Mouse (Mus musculus) stomach, postnatal 0 days (tissue): Measurements from ENCODE around the gene Hltf. TPM values are rescaled to one million over a fixed set of nuclear protein-coding genes. Genes with fewer than 3 reads are reported as not detected.

Source experiments
- ATAC-seq: fragments of 200-750 bp; cut with Nextera tagmentation; 2 replicates; pipeline ENCODE4 v1.8.0; 2017; ENCODE audit not compliant: low FRiP score, low TSS enrichment
- DNase-seq: peaks from one replicate; pipeline ENCODE4 v3.0.0-alpha.2; 2016; ENCODE audit warnings: low spot score
- H3K27ac ChIP-seq: fragments of 300-500 bp; sonication (generic); replicated peaks from 2 replicates; pipeline ENCODE4 v1.5.1; 2014; ENCODE audit warnings: mild to moderate bottlenecking, control low read depth
- H3K27me3 ChIP-seq: fragments of 300-500 bp; sonication (generic); 2 replicates; pipeline ENCODE4 v1.6.1; 2014; ENCODE audit warnings: low read length; ENCODE audit not compliant: control insufficient read depth, insufficient read depth
- H3K36me3 ChIP-seq: fragments of 300-500 bp; sonication (generic); 2 replicates; pipeline ENCODE4 v1.6.1; 2014; ENCODE audit warnings: low read length, mixed read lengths; ENCODE audit not compliant: control insufficient read depth, insufficient read depth
- H3K4me1 ChIP-seq: fragments of 300-500 bp; sonication (generic); replicated peaks from 2 replicates; pipeline ENCODE4 v1.6.1; 2014; ENCODE audit warnings: antibody characterized with exemption; ENCODE audit not compliant: control insufficient read depth, insufficient read depth
- H3K4me2 ChIP-seq: fragments of 300-500 bp; sonication (generic); replicated peaks from 2 replicates; pipeline ENCODE4 v1.6.1; 2014; ENCODE audit warnings: low read depth, mild to moderate bottlenecking, control low read depth, moderate library complexity
- H3K4me3 ChIP-seq: fragments of 300-500 bp; sonication (generic); 2 replicates; pipeline ENCODE4 v1.5.1; 2014; ENCODE audit warnings: low read depth, low read length, control low read depth
- H3K9ac ChIP-seq: fragments of 300-500 bp; sonication (generic); 2 replicates; pipeline ENCODE4 v1.6.1; 2014; ENCODE audit warnings: mild to moderate bottlenecking, low read length, control low read depth, mixed read lengths
- H3K9me3 ChIP-seq: fragments of 300-500 bp; sonication (generic); 2 replicates; pipeline ENCODE4 v1.6.1; 2016; ENCODE audit warnings: low read length; ENCODE audit not compliant: control insufficient read depth
- CTCF ChIP-seq: IDR thresholded peaks from 2 replicates; pipeline ENCODE4 v1.5.1; 2016; ENCODE audit warnings: antibody characterized with exemption, low read depth, mild to moderate bottlenecking, moderate library complexity
- EP300 ChIP-seq: optimal IDR thresholded peaks from 2 replicates; pipeline ENCODE3; 2016; ENCODE audit warnings: antibody characterized with exemption
- WGBS: fragments of 180-500 bp; shearing (Covaris S2); extraction: QIAGEN DNeasy Blood & Tissue Kit; methylation state at CpG from one replicate; pipeline ENCODE4 v1.1.7; 2014; 5-methylcytosine and 5-hydroxymethylcytosine counted together
- polyA plus RNA-seq: library from polyadenylated mRNA; unstranded; fragments of >200 nt; fragmentation: Nextera tagmentation; extraction: Ambion mirVana; gene quantifications from 2 replicates; pipeline ENCODE4 v1.2.1, GENCODE M21; 2015

Gene Hltf
- polyA plus RNA-seq, 1 experiment from 2014 or later, result 9.2 TPM

DNA sequence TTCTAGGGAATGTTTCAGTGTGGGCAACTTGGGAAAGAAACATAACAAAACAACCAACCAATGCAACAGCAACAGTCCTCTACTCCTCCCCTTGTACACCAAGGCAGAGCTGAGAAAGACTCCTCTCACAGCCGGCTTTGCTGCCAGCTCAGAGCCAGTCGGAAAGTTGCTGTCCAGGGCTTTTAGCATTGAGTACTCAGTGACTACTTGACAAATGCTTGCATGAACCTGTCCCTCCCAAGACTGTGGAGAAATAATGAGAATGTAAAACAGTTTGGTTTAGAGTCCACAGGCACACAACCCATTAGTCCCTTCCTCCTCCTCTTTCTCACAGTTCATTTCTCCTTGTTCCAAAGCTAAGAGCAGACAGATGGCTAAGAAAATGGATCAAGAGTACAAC lies 86.8 kb downstream of the Hltf start:
- Histone ChIP-seq H3K27ac (no peak overlapping the region), H3K9ac (no peak overlapping the region), H3K9me3 (no peaks in the 10 kb centered on the region), H3K4me1 (no peaks in the 10 kb centered on the region), H3K27me3 (no peaks in the 10 kb centered on the region), H3K36me3 (no peaks in the 10 kb centered on the region), H3K4me3 (no peak overlapping the region), H3K4me2 (no peak overlapping the region)
- WGBS, result 25% methylated on average over 2 of the region's 2 CpGs
- ATAC-seq (no peak), DNase-seq (no peak)
- TF ChIP-seq EP300 (no peak), CTCF (no peak)

DNA sequence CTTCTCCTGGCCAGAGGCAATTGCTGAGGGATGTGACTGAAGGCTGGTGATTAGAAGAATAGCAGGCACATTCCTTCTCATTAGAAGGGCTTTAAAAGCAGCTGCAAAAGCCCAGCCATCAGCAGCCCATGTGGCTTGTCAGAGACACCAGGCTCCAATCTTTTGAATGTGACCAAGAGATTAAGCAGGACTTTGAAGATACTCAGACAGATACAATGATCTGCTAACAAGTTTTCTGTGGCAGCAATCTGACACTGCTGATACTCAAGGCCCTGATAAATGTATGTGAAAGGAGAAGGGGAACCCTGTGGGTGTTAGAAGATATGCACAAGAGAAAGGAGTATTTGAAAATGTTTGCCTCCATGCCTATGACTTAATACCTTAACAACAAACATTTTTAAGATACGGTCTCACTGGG lies 88.1 kb downstream of the Hltf start:
- ATAC-seq (no peak), DNase-seq (no peak)
- 73% methylated on average over 1 of the region's 1 CpGs for WGBS
- H3K4me3 ChIP-seq, result no peak overlapping the region
- no peaks in the 10 kb centered on the region for H3K9me3 ChIP-seq
- no peak overlapping the region for H3K27ac ChIP-seq
- no peaks in the 10 kb centered on the region for H3K27me3 ChIP-seq
- H3K36me3 ChIP-seq, result no peaks in the 10 kb centered on the region
- H3K9ac ChIP-seq, result no peak overlapping the region
- TF ChIP-seq CTCF (no peak), EP300 (no peak)
- H3K4me2 ChIP-seq, result no peak overlapping the region
- H3K4me1 ChIP-seq, result no peaks in the 10 kb centered on the region

DNA sequence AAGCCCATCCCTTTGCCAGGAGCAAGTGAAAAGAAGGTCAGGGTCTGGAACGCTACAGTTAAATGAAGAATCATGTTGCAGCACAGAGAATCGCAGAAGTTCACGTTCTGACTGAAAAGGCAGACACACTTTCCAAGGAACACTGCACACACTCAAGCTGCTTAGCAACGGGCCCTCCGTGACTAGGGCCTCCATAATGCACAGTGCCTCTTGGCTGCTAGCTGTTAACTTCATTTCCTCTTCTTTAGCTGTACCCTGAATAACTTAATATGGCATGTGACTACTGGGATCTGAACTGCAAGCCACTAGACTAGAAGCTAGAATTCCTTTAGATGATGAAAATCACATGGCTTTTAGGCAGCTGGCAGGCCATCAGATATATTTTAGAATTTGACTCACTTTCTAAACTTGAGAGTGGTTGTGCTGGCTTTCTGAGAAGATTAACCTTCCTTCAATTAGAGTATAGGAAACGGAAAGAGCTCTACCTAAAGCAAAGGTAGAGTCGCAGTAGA lies 89.3 kb downstream of the Hltf start:
- no peaks in the 10 kb centered on the region for H3K4me1 ChIP-seq
- ATAC-seq (no peak), DNase-seq (no peak)
- WGBS, result 70% methylated on average over 7 of the region's 7 CpGs
- H3K4me3 ChIP-seq, result no peak overlapping the region
- no peaks in the 10 kb centered on the region for H3K9me3 ChIP-seq
- H3K9ac ChIP-seq, result no peak overlapping the region
- H3K4me2 ChIP-seq, result no peak overlapping the region
- H3K27me3 ChIP-seq, result no peaks in the 10 kb centered on the region
- H3K36me3 ChIP-seq, result no peaks in the 10 kb centered on the region
- TF ChIP-seq EP300 (no peak), CTCF (no peak)
- H3K27ac ChIP-seq, result no peak overlapping the region

DNA sequence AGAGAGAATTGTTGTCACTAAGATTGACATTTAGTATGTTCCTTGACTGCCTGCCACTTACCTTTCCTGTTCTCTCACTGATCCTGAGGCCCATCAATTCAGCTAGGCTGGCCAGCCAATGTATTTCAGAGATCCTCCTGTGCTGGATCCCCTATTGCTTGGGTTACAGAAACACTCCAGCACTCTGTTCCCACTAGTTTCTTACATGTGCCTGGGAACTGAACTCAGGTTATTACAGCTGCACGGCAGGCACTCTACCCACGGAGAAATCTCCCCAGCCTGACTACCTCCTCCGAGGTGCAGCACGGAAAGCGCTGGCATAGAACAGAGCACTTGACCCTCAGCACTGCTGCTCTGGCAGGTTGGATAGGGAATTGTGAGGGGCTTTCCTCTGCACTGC lies 90.0 kb downstream of the Hltf start:
- no peaks in the 10 kb centered on the region for H3K9me3 ChIP-seq
- TF ChIP-seq EP300, result no peak
- TF ChIP-seq CTCF, result no peak
- ATAC-seq, result no peak
- H3K4me1 ChIP-seq, result no peaks in the 10 kb centered on the region
- DNase-seq, result no peak
- no peak overlapping the region for H3K4me2 ChIP-seq
- no peaks in the 10 kb centered on the region for H3K36me3 ChIP-seq
- H3K4me3 ChIP-seq, result no peak overlapping the region
- no peak overlapping the region for H3K27ac ChIP-seq
- H3K27me3 ChIP-seq, result no peaks in the 10 kb centered on the region
- no peak overlapping the region for H3K9ac ChIP-seq
- WGBS, result 90% methylated on average over 5 of the region's 5 CpGs

DNA sequence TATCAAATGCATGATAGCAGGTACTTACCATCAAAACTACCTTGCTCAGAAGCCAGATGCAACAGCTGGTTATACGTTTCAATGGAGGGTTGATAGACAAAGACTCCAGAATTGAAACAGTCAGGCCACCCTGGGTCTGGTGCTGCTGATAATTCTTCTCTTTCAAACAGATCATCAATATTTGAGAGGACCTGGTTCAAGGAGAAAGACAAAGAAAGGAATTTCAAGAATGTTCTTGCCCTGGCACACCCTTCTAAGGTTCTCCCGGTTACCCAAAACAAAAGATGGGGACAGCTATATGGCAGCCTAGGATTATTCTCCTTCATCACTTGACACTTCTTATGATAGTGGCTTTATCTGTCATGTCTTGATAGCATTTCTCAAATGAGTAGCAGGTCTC lies 92.9 kb downstream of the Hltf start:
- 64% methylated on average over 2 of the region's 2 CpGs for WGBS
- Histone ChIP-seq H3K27me3 (no peaks in the 10 kb centered on the region), H3K9ac (no peak overlapping the region), H3K9me3 (no peaks in the 10 kb centered on the region), H3K4me1 (0 out of 2 replicates have a peak, but pooled peaks cover 3% of the 10 kb centered on the region), H3K4me2 (no peak overlapping the region), H3K27ac (no peak overlapping the region), H3K4me3 (no peak overlapping the region), H3K36me3 (no peaks in the 10 kb centered on the region)
- DNase-seq (no peak), ATAC-seq (no peak)
- TF ChIP-seq EP300 (no peak), CTCF (no peak)

- Histone ChIP-seq H3K27ac (no peak overlapping the region), H3K4me1 (0 out of 2 replicates have a peak, but pooled peaks cover 3% of the 10 kb centered on the region), H3K9me3 (no peaks in the 10 kb centered on the region), H3K4me3 (no peak overlapping the region), H3K27me3 (no peaks in the 10 kb centered on the region), H3K36me3 (no peaks in the 10 kb centered on the region), H3K4me2 (no peak overlapping the region), H3K9ac (no peak overlapping the region)
- no peak for DNase-seq
- WGBS, result 95% methylated on average over 3 of the region's 3 CpGs
- ATAC-seq, result no peak
- TF ChIP-seq EP300 (no peak), CTCF (no peak)
Observed at GRCm38 (mm10) chr3:20151651-20152050, 94.0 kb downstream of the Hltf start.
